Mouse (Mus musculus) thymus, adult 2 months (tissue): ENCODE data around the gene Dcaf8. TPM values are rescaled to one million over a fixed set of nuclear protein-coding genes. Genes with fewer than 3 reads are reported as not detected.
"Not testable (repeated sequence)": the region's sequence is repeated elsewhere in the genome, so short reads cannot be mapped to it uniquely, and the experiment has no call there.

Experiments
- DNase-seq: peaks from one replicate; pipeline ENCODE4 v3.0.0; 2021
- H3K27ac ChIP-seq: fragments of 200-500 bp; 2 replicates; pipeline ENCODE4 v1.5.1; 2012; ENCODE audit warnings: low read length, control low read depth; ENCODE audit not compliant: control insufficient read depth, insufficient read depth
- H3K27me3 ChIP-seq: fragments of 200-500 bp; 2 replicates; pipeline ENCODE4 v1.6.1; 2012; ENCODE audit warnings: mild to moderate bottlenecking, low read length, moderate library complexity, mixed read lengths; ENCODE audit not compliant: control insufficient read depth, insufficient read depth
- H3K36me3 ChIP-seq: fragments of 200-500 bp; 2 replicates; pipeline ENCODE4 v1.6.1; 2012; ENCODE audit warnings: mild to moderate bottlenecking, low read length, moderate library complexity; ENCODE audit not compliant: control insufficient read depth, insufficient read depth
- H3K4me1 ChIP-seq: fragments of 200-500 bp; replicated peaks from 2 replicates; pipeline ENCODE4 v1.6.1; 2012; ENCODE audit warnings: low read length; ENCODE audit not compliant: control insufficient read depth, insufficient read depth
- H3K4me3 ChIP-seq: fragments of 200-500 bp; 2 replicates; pipeline ENCODE4 v1.5.1; 2012; ENCODE audit warnings: mild to moderate bottlenecking, low read length, control low read depth, moderate library complexity; ENCODE audit not compliant: control insufficient read depth, insufficient read depth
- CTCF ChIP-seq: fragments of 200-500 bp; IDR thresholded peaks from 2 replicates; pipeline ENCODE4 v1.5.1; 2012; ENCODE audit warnings: mild to moderate bottlenecking, control low read depth, low read length, moderate library complexity, borderline replicate concordance; ENCODE audit not compliant: control insufficient read depth, poor library complexity, insufficient read depth; ENCODE audit errors: extremely low read depth
- POLR2A ChIP-seq: fragments of 200-500 bp; IDR thresholded peaks from 2 replicates; pipeline ENCODE4 v1.6.1; 2012; ENCODE audit warnings: mild to moderate bottlenecking, low read length, control low read depth, moderate library complexity; ENCODE audit not compliant: control insufficient read depth, poor library complexity, insufficient read depth; ENCODE audit errors: extremely low read depth
- WGBS: fragments of 180-500 bp; shearing (Covaris S2); methylation state at CpG from one replicate; pipeline ENCODE4 v1.1.7; 2018; 5-methylcytosine and 5-hydroxymethylcytosine counted together
- polyA plus RNA-seq: library from polyadenylated mRNA; depleted of rRNA; stranded (reverse); fragments of >200 nt; gene quantifications from 2 replicates; pipeline ENCODE4 v1.2.3, GENCODE M21; 2012; rRNA removed

Dcaf8 gene
- polyA plus RNA-seq, 1 experiment = 79.7 TPM

- no peak for DNase-seq
- Histone ChIP-seq H3K27ac (no peak overlapping the region), H3K4me3 (no peak overlapping the region), H3K4me1 (no peaks in the 10 kb centered on the region), H3K36me3 (no peaks in the 10 kb centered on the region), H3K27me3 (no peaks in the 10 kb centered on the region)
- 34% methylated on average over 6 of the region's 6 CpGs for WGBS
- no peak for TF ChIP-seq POLR2A
- no peak for TF ChIP-seq CTCF
These were observed 93.2 kb downstream of the Dcaf8 start for GRCm38 (mm10) chr1:172240945-172241708.

- Histone ChIP-seq H3K36me3 (no peaks in the 10 kb centered on the region), H3K27ac (no peak overlapping the region), H3K27me3 (no peaks in the 10 kb centered on the region), H3K4me1 (no peaks in the 10 kb centered on the region), H3K4me3 (no peak overlapping the region)
- TF ChIP-seq CTCF = no peak
- no peak for TF ChIP-seq POLR2A
- 92% methylated on average over 2 of the region's 2 CpGs for WGBS
- no peak for DNase-seq
These were observed 94.5 kb downstream of the Dcaf8 start for GRCm38 (mm10) chr1:172242401-172242800.

- H3K27ac ChIP-seq = no peak overlapping the region
- no peaks in the 10 kb centered on the region for H3K36me3 ChIP-seq
- no peak for DNase-seq
- no peak overlapping the region for H3K4me3 ChIP-seq
- H3K27me3 ChIP-seq = no peaks in the 10 kb centered on the region
- H3K4me1 ChIP-seq = no peaks in the 10 kb centered on the region
- WGBS = 72% methylated on average over 16 of the region's 16 CpGs
- TF ChIP-seq CTCF (no peak), POLR2A (no peak)
These were observed 95.8 kb downstream of the Dcaf8 start for GRCm38 (mm10) chr1:172243547-172244205.

- WGBS = 41% methylated on average over 23 of the region's 23 CpGs
- H3K27ac ChIP-seq, H3K27me3 ChIP-seq, H3K36me3 ChIP-seq, DNase-seq, H3K4me1 ChIP-seq, H3K4me3 ChIP-seq: not testable (repeated sequence)
These were observed 96.8 kb downstream of the Dcaf8 start for GRCm38 (mm10) chr1:172244645-172245044.

Other genes starting within 250 kb of the Dcaf8 start
- gene Slamf6, start 230.6 kb upstream of the Dcaf8 start, polyA plus RNA-seq = 46.6 and 52.0 TPM in 2 replicates
- gene Vangl2, start 119.6 kb upstream of the Dcaf8 start, polyA plus RNA-seq = 20.5 and 27.3 TPM in 2 replicates
- gene Nhlh1, start 90.5 kb upstream of the Dcaf8 start, polyA plus RNA-seq = 0.14 and 0.18 TPM in 2 replicates
- gene Copa, start 65.6 kb upstream of the Dcaf8 start, polyA plus RNA-seq = 53.9 and 58.9 TPM in 2 replicates
- 130 and 133 TPM in 2 replicates for gene Ncstn, start 65.3 kb upstream of the Dcaf8 start, polyA plus RNA-seq
- 68.5 and 76.9 TPM in 2 replicates for gene Pex19, start 21.3 kb upstream of the Dcaf8 start, polyA plus RNA-seq
- 28.4 and 38.8 TPM in 2 replicates for gene Pea15a, start 58.7 kb downstream of the Dcaf8 start, polyA plus RNA-seq
- 0.54 and 1.4 TPM in 2 replicates for gene Casq1, start 71.8 kb downstream of the Dcaf8 start, polyA plus RNA-seq
- gene Atp1a4, start 110.3 kb downstream of the Dcaf8 start, polyA plus RNA-seq = 0.07 TPM in 1 of 2 replicates, not detected in the other
- 159 and 162 TPM in 2 replicates for gene Igsf8, start 113.6 kb downstream of the Dcaf8 start, polyA plus RNA-seq
- 24.4 and 28.5 TPM in 2 replicates for gene Atp1a2, start 150.0 kb downstream of the Dcaf8 start, polyA plus RNA-seq
- 1.5 TPM in 2 replicates for gene Kcnj9, start 181.2 kb downstream of the Dcaf8 start, polyA plus RNA-seq
- gene Kcnj10, start 193.1 kb downstream of the Dcaf8 start, polyA plus RNA-seq = 3.2 and 3.9 TPM in 2 replicates
- 20.8 and 25.3 TPM in 2 replicates for gene Pigm, start 228.5 kb downstream of the Dcaf8 start, polyA plus RNA-seq